Mouse (Mus musculus): ENCODE data around the gene Car6.

Car6 gene

DNA sequence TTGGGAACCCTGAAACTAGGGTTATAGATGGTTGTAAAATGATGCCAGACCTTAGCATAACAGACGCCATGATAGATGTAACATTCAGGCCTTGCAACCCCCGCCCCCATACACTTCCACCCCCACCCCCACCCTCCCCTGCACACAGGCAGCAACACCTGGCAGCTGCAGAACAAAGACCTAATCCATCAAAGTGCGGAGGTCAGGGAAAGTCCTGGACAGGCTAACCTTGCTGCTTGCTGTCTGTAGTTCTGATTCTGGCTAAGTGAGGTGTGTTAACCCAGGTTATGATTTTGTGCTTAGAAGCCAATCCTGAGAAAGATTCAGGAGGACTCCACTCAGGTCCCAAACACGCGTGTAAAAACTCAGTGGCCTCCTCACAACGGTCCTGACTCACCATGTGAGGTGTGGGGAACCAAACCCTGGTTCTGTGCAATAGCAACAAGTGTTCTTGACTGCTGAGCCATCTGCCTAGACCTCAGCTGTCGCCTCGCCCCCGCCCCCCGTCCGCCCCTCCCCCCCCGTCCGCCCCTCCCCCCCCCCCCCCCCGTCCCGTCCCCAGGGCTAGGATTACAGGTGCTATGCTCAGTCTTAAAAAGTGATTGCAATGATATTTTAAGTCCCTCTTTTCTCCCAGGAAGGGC is 28.7 kb upstream of the Car6 start:
- in situ Hi-C loops (cut with MboI, MseI) = no loop called here

- in situ Hi-C loops (cut with MboI, MseI) = no loop called here
These were observed 27.6 kb upstream of the Car6 start for GRCm38 (mm10) chr4:150228581-150229348.

- in situ Hi-C loops (cut with MboI, MseI) = no loop called here
These were observed 25.9 kb upstream of the Car6 start for GRCm38 (mm10) chr4:150226818-150227688.

DNA sequence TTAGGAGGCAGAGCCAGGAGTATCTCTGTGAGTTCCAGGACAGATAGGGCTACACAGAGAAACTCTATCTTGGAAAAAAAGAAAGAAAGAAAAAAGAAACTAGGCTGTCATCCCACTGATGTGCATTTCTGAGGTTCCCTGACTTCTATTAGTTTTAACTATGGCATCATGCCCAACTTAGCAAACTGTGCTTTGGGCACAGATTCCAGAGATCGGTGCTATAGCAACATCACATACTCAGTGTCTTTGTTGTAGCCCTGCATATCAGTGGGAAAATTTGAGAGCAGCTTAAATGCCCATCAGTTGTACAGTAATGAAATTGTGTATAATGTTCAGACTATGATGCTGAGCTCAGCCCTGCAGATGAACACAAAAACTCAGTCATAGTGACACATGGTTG is 24.6 kb upstream of the Car6 start:
- in situ Hi-C loops (cut with MboI, MseI) = no loop called here

DNA sequence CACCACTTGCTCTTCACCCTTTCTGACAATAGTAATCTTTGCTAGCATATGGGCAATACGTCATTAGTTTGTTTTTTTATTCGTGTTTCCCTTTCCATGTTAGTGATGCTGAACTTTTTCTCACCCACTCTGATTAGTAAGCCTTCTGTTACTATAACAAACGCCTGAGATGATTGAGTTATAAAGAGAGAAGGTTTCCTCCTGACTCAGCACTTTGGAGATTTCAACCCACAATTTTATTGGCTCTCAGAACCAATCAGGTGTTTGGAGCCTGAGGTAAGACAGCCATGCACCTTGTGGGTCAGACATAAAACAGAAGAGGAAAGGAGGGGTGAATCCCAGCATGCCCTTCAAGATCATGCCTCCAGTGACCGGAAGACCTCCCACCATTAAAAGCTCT is 22.7 kb upstream of the Car6 start:
- in situ Hi-C loops (cut with MboI, MseI) = no loop called here

DNA sequence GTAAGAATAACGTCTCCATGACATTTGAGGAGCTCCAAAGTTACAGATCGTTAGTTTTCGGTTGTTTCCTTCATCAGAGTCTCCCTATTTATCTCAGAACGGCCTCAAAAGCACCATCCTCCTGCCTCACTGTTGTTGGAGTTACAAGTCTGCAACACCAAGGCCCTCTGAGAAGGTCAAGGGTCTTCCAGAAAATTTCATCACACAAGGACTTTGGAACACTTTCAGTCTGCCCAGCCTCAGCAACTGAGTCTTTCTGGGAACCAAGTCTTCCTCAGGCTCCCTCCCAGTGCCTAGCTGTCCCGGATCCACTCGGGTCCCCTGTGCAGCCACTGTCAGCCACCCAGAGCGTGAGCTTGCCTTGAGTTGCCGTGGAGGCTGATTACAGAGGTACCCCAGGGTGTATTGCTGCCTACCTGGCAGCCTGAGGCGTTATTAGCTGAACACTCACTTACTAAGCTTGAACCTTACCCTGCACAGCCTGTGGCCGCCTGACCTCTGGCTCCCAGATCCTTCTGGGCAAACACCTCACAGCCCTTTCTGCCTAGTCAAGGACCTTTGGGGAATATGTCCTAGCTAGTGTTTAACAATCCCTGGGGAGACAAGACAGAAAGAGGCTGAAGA is 20.0 kb upstream of the Car6 start:
- in situ Hi-C loops (cut with MboI, MseI) = no loop called here

DNA sequence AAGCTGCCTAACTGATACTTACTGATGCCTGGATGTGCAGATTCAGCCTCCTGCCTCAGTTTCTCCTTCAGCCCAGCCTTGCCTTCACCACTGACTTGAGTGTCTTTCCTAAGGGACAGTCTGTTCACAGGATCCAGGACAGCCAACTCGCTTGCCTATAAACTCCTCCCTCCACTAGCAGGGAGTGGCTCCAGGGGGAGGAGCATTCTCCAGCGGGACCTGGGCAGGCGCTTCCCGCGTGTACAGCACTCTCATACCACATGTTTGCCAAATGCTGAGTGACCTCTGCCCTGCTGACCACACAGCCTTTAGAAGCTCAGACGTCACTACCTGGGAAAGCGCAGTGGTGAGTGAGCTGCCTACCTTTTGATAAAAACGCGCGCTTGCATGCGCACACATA is 19.5 kb upstream of the Car6 start:
- in situ Hi-C loops (cut with MboI, MseI) = no loop called here

- in situ Hi-C loops (cut with MboI, MseI) = no loop called here
These were observed 18.6 kb upstream of the Car6 start for GRCm38 (mm10) chr4:150219501-150220292.

DNA sequence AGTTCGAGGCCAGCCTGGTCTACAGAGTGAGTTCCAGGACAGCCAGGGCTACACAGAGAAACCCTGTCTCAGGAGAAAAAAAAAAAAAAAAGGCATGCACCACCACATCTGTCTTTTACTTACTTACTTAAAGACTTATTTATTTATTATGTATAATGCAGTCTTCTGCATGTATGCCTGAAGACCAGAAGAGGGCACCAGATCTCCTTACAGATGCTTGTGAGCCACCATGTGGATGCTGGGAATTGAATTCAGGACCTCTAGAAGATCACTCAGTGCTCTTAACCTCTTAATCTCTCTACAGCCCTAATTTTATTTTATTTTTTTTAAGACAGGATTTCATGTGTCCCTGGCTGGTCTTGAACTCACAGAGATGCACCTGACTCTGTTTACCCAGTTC is 16.8 kb upstream of the Car6 start:
- in situ Hi-C loops (cut with MboI, MseI) = no loop called here

- in situ Hi-C loops (cut with MboI, MseI) = no loop called here
These were observed 16.0 kb upstream of the Car6 start for GRCm38 (mm10) chr4:150217042-150217554.

DNA sequence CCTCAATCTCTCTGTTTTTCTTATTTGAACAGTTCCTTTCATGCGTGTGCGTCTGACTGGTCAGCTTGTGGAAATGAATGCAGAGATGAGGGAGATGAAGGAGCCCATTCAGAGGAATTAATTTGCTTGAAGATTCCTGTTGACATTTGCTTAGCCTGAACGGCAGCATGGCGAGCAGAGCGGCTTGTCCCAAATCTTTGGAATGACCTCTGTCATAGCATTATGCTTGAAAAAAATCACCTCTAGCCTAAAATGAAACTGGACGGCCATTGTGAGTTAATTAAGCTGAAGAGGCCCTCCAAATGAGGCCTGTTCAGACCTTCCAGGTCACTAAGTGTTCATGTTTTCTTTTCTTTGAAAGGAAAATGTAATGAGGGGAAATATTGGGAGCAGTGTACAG is 15.3 kb upstream of the Car6 start:
- in situ Hi-C loops (cut with MboI, MseI) = no loop called here

DNA sequence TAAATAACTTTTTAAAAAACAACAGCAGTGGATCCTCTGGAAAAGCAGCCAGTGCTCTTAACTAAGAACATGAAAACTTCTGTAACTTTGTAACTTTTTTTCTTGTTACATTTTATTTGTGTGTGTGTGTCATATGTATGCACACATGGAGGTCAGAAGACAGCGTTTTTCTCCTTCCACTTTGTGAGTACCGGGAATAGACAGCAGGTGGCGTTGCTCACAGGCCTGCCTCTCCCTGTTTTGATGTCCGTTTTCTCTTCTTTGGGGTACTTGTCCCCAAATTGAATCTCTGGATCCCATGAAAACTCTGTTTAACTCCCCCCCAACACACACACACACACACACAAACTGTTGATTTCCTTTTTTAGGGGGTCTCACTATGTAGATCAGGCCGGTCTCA is 12.8 kb upstream of the Car6 start:
- in situ Hi-C loops (cut with MboI, MseI) = no loop called here

- in situ Hi-C loops (cut with MboI, MseI) = no loop called here
These were observed 11.4 kb upstream of the Car6 start for GRCm38 (mm10) chr4:150212553-150212971.

- in situ Hi-C loops (cut with MboI, MseI) = no loop called here
These were observed 10.9 kb upstream of the Car6 start for GRCm38 (mm10) chr4:150211930-150212552.

DNA sequence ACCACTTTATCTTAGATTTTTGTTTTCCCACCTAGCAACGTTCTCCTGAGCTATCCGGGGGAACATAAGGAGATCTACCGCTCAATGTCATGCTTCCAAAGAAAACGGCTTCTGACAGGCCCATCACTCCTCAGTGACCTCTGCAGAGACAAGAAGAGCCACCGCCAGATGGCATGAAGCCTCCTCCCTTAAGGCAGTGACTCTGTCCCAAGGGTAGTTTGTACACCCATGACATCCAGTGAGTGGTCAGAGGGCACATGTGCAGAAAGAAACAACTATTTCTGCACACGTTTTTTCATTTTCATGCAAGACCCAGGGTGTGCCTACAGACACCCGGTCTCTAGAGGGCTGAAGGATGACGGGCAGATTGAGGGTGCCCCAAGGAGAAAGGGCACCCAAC is 9.2 kb upstream of the Car6 start:
- in situ Hi-C loops (cut with MboI, MseI) = no loop called here

GRCm38 (mm10) chr4:150209751-150210150 is 8.6 kb upstream of the Car6 start:
- in situ Hi-C loops (cut with MboI, MseI) = no loop called here

DNA sequence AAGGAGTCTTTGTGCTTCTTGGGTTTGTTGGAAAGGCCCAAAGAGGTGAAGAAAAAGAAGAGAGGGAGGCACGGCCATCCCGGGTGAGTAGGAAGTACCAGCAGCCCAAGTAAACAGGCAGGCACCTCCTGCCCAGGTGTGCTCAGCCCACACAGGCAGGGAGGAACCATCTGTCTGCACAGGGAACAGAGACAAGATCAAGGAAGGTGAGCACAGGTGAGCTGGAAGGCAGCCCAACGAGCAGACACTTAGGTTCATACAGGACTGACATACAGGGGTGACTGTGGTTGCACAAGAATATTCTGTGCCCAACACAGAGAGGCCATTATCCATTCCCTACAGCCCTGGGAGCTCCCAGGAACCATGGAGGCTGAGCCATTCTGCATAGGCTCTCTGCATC is 3.7 kb upstream of the Car6 start:
- in situ Hi-C loops (cut with MboI, MseI) = no loop called here

GRCm38 (mm10) chr4:150202702-150203101 is 1.6 kb upstream of the Car6 start:
- in situ Hi-C loops (cut with MboI, MseI) = no loop called here

- in situ Hi-C loops (cut with MboI, MseI) = loop anchor here (10.0 kb wide), 1 partner anchor 1683 kb away; no protein-coding TSS in a partner anchor
These were observed 2.9 kb downstream of the Car6 start for GRCm38 (mm10) chr4:150198268-150198667.

DNA sequence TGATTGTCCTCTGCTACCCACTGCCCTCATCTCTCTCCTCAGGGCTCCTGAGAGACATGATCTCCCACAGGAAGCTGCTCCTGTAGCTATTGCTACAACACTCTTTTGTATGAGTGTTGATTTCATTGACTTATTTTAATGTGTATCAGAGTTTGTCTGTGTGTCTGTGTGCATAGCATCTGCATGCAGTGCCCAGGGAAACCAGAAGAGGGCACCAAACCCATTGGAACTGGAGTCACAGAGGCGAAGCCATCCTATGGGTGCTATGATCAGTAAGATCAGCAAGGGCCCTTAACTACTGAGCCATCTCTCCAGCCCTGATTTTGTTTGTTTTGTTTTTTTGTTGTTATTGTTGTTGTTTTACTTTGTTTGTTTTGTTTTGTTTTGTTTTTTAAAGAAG is 7.2 kb downstream of the Car6 start:
- in situ Hi-C loops (cut with MboI, MseI) = loop anchor here (10.0 kb wide), 1 partner anchor 1679 kb away; no protein-coding TSS in a partner anchor

Data from T-helper 1 cell (primary cell).